Mouse (Mus musculus) bone marrow macrophage, adult 2 months (primary cell): ENCODE results near the gene AI481877. TPM values are rescaled to one million over a fixed set of nuclear protein-coding genes. Genes with fewer than 3 reads are reported as not detected.

ENCODE experiments used
- H3K27ac ChIP-seq: 2 replicates; pipeline ENCODE4 v1.5.1; 2012; ENCODE audit warnings: low read depth, low read length; ENCODE audit not compliant: insufficient read depth
- H3K4me1 ChIP-seq: 2 replicates; pipeline ENCODE4 v1.6.1; 2012; ENCODE audit warnings: low read length; ENCODE audit not compliant: control insufficient read depth, insufficient read depth
- H3K4me3 ChIP-seq: 2 replicates; pipeline ENCODE4 v1.5.1; 2012; ENCODE audit warnings: mild to moderate bottlenecking, low read length, moderate library complexity; ENCODE audit not compliant: insufficient read depth
- CTCF ChIP-seq: IDR thresholded peaks from 2 replicates; pipeline ENCODE4 v1.5.1; 2012; ENCODE audit warnings: low read depth, mild to moderate bottlenecking, low read length, moderate library complexity
- POLR2A ChIP-seq: IDR thresholded peaks from 2 replicates; pipeline ENCODE4 v1.6.1; 2012; ENCODE audit warnings: mild to moderate bottlenecking, low read depth, low read length, borderline replicate concordance
- polyA plus RNA-seq: library from polyadenylated mRNA; stranded (reverse); fragments of >200 nt; gene quantifications from 2 replicates; pipeline ENCODE4 v1.2.4, GENCODE M21; 2012; ENCODE audit not compliant: missing spikeins, insufficient read depth, insufficient read length

AI481877 gene
- polyA plus RNA-seq, 1 experiment = not detected

DNA sequence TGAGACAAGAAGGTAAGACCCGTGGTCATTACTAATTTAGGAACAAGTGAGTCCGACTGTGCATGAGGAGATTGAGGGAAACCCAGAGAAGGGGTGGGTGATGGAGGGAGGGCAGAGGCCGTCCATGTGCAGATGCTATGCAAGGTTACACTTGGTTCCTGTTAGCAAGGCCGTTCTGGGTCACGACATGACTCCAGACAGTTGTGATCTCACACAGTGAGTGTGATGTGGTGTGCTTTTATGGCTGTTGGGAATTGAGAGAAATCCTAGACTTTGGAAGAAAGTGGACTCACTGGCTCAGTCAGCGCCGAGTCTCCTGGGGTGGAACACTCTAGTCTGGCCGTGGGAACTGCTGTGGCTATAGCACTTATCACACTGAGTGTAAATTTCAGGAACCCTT lies 132.6 kb downstream of the AI481877 start:
- peaks cover 38% of the 10 kb centered on the region for H3K4me1 ChIP-seq
- H3K27ac ChIP-seq = no peak overlapping the region
- no peak overlapping the region for H3K4me3 ChIP-seq
- TF ChIP-seq CTCF (no peak), POLR2A (no peak)

DNA sequence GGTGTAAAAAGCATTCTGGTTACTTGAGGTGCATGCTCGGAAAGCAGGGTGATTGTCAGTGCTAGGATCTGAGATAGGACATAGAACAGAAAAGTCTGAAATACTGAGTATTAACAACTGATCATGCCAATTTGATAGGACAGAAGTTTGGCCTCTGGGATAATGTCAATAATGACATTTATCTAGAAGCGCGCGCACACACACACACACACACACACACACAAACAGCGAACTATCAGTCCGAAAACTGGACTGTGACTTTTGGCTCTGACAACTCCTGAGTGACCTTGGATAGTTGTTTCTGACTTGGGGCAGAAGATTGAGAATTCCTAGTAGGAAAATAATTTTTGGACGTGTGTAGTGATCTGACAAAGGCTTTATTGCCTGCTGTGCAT lies 135.0 kb downstream of the AI481877 start:
- Histone ChIP-seq H3K27ac (no peak overlapping the region), H3K4me3 (peak overlapping the region; percentile 72), H3K4me1 (peaks cover 30% of the 10 kb centered on the region)
- TF ChIP-seq POLR2A = no peak
- TF ChIP-seq CTCF = no peak

DNA sequence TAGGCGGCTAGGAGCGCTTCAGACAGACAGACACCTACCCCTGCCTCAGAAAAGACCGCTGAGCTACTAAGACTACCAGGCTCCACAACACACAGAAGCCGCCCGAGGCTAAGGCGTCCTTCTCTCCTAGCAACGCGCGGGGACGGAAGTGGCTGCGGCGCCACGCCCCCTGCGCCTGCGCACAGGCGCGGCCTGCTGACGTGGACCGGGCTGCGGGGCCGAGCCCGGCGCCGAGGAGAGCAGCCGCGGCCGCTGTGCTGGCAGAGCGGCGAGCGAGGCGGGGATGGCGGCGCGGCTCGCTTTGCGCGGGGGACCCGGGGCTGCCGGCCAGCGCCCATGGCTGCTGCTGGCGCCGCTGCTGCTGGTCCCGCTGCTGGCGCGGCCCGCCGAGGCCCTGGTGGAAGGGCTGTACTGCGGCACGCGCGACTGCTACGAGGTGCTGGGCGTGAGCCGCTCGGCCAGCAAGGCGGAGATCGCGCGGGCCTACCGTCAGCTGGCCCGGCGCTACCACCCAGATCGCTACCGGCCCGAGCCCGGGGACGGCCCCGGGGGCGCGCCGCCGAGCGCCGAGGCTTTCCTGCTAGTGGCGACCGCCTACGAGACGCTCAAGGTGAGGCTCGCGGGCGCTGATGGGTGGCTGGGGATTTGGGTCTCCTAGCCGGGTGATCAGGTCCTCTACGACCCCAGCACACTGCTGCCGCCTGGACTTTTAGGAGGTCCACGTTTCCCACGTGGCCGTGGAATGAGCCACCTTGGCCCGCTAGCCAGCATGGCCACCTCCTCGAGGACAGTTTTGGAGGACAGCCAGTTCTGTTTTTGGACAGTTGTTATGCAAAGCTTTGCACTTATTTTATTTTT lies 135.6 kb downstream of the AI481877 start, which contains the start of gene Gm20503:
TSS of gene Gm20503 (plus strand) at position 263 of the 858 bp plus-strand sequence.
- Histone ChIP-seq H3K4me3 (peak within 1 kb of the TSS; percentile 72), H3K4me1 (peaks cover 25% of the 10 kb centered on the region), H3K27ac (no peak within 1 kb of the TSS)
- TF ChIP-seq CTCF = no peak
- peak; percentile 60; the same call in 1 of the 2 replicates for TF ChIP-seq POLR2A

DNA sequence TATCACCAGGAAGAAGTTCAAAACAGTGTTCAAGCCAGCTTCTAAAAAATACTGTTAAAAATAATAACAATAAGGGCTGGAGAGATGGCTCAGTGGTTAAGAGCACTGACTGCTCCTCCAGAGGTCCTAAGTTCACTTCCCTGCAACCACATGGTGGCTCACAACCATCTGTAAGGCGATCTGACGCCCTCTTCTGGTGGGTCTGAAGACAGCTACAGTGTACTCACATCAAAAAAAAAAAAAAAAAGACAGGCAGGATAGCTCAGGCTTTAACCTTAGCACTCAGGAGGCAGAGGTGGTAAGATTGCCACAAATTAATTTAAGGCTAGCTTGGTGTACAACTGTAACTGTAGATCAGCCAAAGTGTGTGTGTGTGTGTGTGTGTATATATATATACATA lies 138.2 kb downstream of the AI481877 start:
- Histone ChIP-seq H3K4me3 (no peak overlapping the region), H3K4me1 (peaks cover 12% of the 10 kb centered on the region), H3K27ac (no peak overlapping the region)
- TF ChIP-seq CTCF (peak; percentile 32; the same call in 1 of the 2 replicates), POLR2A (no peak)

DNA sequence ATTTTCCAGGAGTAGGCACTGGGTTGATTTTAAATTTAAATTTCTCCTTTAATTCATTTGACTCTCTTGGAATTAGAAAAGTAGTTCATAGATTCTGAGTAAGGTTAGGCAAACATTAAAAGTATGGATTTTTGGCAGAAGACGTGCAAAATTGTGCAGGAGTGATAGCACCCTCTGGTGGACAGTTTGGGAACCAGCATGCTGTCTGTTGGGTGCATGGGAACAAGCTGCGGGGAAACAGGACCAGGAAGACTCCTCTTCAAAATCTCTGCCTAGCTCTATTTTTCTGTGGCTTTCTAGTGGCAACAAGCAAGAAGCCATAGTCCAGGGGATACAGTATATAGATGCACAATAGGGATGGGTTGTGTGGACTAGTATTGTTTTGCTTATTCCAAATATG lies 139.1 kb downstream of the AI481877 start:
- Histone ChIP-seq H3K4me1 (peaks cover 4% of the 10 kb centered on the region), H3K4me3 (no peak overlapping the region), H3K27ac (no peak overlapping the region)
- TF ChIP-seq POLR2A = no peak
- peak; percentile 83 for TF ChIP-seq CTCF

DNA sequence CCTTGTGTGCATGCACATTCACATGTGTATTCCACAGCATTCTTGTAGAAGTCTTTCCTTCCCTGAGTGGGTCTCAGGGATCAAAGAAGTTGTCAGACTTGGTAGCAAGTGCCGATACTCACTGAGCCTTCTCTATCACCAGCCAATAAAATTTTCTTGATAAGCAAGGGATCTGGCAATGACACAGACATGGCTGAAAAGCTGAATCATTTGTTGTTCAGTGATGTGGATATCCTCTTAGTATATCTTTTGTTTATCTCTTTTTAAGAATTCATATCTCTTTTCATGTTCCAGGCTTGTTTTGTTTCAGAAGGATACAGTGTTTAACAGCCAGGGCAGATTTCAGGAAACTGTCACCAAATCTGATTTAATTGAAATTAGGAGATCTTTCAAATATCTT lies 140.1 kb downstream of the AI481877 start:
- Histone ChIP-seq H3K27ac (no peak overlapping the region), H3K4me3 (no peak overlapping the region), H3K4me1 (no peaks in the 10 kb centered on the region)
- TF ChIP-seq CTCF (no peak), POLR2A (no peak)

DNA sequence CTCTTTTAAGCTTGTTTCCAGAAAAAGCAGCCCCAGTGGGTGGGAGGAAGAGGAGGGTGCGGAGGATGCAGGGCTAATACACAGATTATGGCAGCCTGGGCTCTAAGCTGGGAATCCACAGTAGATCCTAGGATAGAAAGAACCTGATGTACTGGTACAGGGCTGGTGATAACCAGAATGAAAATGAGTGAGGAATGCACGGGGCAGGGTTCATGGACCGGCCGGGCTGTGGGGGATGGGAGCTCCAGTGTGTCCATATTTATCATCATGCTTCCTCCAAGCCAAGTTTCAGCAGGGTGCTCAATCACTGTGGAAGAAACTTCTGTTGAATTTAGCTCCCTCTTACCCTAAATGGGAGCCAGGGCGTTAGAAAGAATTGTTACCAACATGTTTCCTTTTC lies 141.7 kb downstream of the AI481877 start:
- Histone ChIP-seq H3K4me3 (no peak overlapping the region), H3K27ac (no peak overlapping the region), H3K4me1 (no peaks in the 10 kb centered on the region)
- TF ChIP-seq POLR2A (no peak), CTCF (no peak)

DNA sequence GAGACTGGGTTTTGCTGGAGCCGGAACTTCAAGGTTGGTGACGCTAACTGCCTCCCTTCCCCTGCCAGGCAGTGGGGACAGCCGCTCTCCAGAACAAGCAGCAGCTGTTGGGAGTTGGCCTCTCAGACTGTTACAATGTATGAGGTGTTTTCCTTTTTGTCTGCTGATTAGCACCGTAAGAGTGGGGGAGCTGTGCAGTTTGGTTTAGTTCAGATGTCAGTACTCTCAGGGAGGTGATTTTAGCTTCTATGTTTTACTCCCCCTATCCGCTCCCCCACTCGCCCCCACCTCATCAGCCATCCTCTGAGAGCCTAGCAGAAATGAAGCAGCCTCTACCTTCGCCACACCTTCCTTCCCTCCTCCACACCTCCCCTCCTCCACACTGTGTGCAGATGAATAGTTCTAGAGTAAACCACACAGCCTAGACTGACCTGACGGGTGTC lies 143.5 kb downstream of the AI481877 start:
- TF ChIP-seq POLR2A = no peak
- TF ChIP-seq CTCF = no peak
- Histone ChIP-seq H3K4me3 (no peak overlapping the region), H3K4me1 (peaks cover 5% of the 10 kb centered on the region; the same call in 1 of the 2 replicates), H3K27ac (no peak overlapping the region)

DNA sequence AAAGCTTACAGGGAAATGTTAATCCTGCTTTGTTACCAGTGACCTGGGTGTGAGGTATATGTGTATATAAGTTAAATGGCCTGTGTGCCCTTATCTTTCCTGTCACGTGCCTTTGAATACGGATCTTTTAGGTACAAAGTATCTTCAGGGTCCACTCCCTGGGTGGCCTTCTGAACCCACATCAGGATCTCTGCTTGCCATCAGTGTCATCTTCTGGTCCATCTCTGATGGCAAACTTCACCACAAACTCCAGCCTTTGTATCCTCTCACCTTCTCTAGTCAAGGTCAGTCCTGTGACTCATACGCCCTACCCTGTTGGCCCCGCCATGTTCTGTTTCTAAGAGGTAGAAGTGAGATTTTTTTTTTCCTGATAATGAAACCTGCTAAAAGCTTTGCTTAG lies 144.0 kb downstream of the AI481877 start, which contains the start of gene Dnajc25:
TSS of gene Dnajc25 (plus strand) at position 301 of the 400 bp plus-strand sequence.
- H3K4me3 ChIP-seq = no peak within 1 kb of the TSS
- H3K4me1 ChIP-seq = peaks cover 6% of the 10 kb centered on the region; the same call in 1 of the 2 replicates
- TF ChIP-seq POLR2A = no peak
- no peak for TF ChIP-seq CTCF
- H3K27ac ChIP-seq = no peak within 1 kb of the TSS

Other genes starting within 250 kb of the AI481877 start
- 38.3 and 49.0 TPM in 2 replicates for gene Ecpas, start 226.2 kb downstream of the AI481877 start, polyA plus RNA-seq
- not detected in 2 replicates for gene Zkscan16, start 195.4 kb downstream of the AI481877 start, polyA plus RNA-seq
- gene Ptgr1, start 151.9 kb downstream of the AI481877 start, polyA plus RNA-seq = 25.2 and 27.3 TPM in 2 replicates
- 7.7 and 7.9 TPM in 2 replicates for gene Dnajc25, start 143.9 kb downstream of the AI481877 start, polyA plus RNA-seq
- 2.6 TPM in 1 of 2 replicates, not detected in the other for gene Gm20503, start 135.8 kb downstream of the AI481877 start, polyA plus RNA-seq
- gene Gng10, start 103.9 kb downstream of the AI481877 start, polyA plus RNA-seq = 54.3 and 60.2 TPM in 2 replicates
- 22.3 and 24.0 TPM in 2 replicates for gene Ugcg, start 50.3 kb upstream of the AI481877 start, polyA plus RNA-seq